Mouse (Mus musculus): ENCODE measurements around the gene Gm21650.
"Not testable (repeated sequence)": the region's sequence is repeated elsewhere in the genome, so short reads cannot be mapped to it uniquely, and the experiment has no call there.

Gm21650 gene

GRCm38 (mm10) chrY:77692508-77692907 is at the start of gene Gm21650:
Gm21650 (plus strand) TSS chrY:77692808.
- DNase-seq, result not testable (repeated sequence)
